Mouse (Mus musculus): Measurements from ENCODE around the gene Tspan9. TPM values are rescaled to one million over a fixed set of nuclear protein-coding genes. Genes with fewer than 3 reads are reported as not detected.

Tspan9 gene
- total RNA-seq, 1 experiment from 2014 or later = 1.7 TPM

- no peak for ATAC-seq (ENCODE audit: extremely low read depth, insufficient number of reproducible peaks, low FRiP score, poor library complexity, severe bottlenecking)
Observed at GRCm38 (mm10) chr6:128053000-128053732, 90.2 kb downstream of the Tspan9 start.

- no peak for ATAC-seq (ENCODE audit: extremely low read depth, insufficient number of reproducible peaks, low FRiP score, poor library complexity, severe bottlenecking)
Observed at GRCm38 (mm10) chr6:128047671-128048070, 95.7 kb downstream of the Tspan9 start.

GRCm38 (mm10) chr6:128047239-128047638 is 96.2 kb downstream of the Tspan9 start:
- ATAC-seq (ENCODE audit: extremely low read depth, insufficient number of reproducible peaks, low FRiP score, poor library complexity, severe bottlenecking) = no peak

- no peak for ATAC-seq (ENCODE audit: extremely low read depth, insufficient number of reproducible peaks, low FRiP score, poor library complexity, severe bottlenecking)
Observed at GRCm38 (mm10) chr6:128046799-128047198, 96.6 kb downstream of the Tspan9 start.

GRCm38 (mm10) chr6:128044691-128045090 is 98.7 kb downstream of the Tspan9 start:
- no peak for ATAC-seq (ENCODE audit: extremely low read depth, insufficient number of reproducible peaks, low FRiP score, poor library complexity, severe bottlenecking)

- no peak for ATAC-seq (ENCODE audit: extremely low read depth, insufficient number of reproducible peaks, low FRiP score, poor library complexity, severe bottlenecking)
Observed at GRCm38 (mm10) chr6:128043486-128043885, 99.9 kb downstream of the Tspan9 start.

GRCm38 (mm10) chr6:128041836-128042235 is 101.6 kb downstream of the Tspan9 start:
- no peak for ATAC-seq (ENCODE audit: extremely low read depth, insufficient number of reproducible peaks, low FRiP score, poor library complexity, severe bottlenecking)

- no peak for ATAC-seq (ENCODE audit: extremely low read depth, insufficient number of reproducible peaks, low FRiP score, poor library complexity, severe bottlenecking)
Observed at GRCm38 (mm10) chr6:128039077-128039766, 104.2 kb downstream of the Tspan9 start.

- no peak for ATAC-seq (ENCODE audit: extremely low read depth, insufficient number of reproducible peaks, low FRiP score, poor library complexity, severe bottlenecking)
Observed at GRCm38 (mm10) chr6:128038568-128038967, 104.8 kb downstream of the Tspan9 start.

- ATAC-seq (ENCODE audit: extremely low read depth, insufficient number of reproducible peaks, low FRiP score, poor library complexity, severe bottlenecking) = no peak
Observed at GRCm38 (mm10) chr6:128036597-128036996, 106.8 kb downstream of the Tspan9 start.

GRCm38 (mm10) chr6:128035930-128036309 is 107.5 kb downstream of the Tspan9 start:
- ATAC-seq (ENCODE audit: extremely low read depth, insufficient number of reproducible peaks, low FRiP score, poor library complexity, severe bottlenecking) = no peak

- no peak for ATAC-seq (ENCODE audit: extremely low read depth, insufficient number of reproducible peaks, low FRiP score, poor library complexity, severe bottlenecking)
Observed at GRCm38 (mm10) chr6:128035250-128035929, 108.0 kb downstream of the Tspan9 start.

- no peak for ATAC-seq (ENCODE audit: extremely low read depth, insufficient number of reproducible peaks, low FRiP score, poor library complexity, severe bottlenecking)
Observed at GRCm38 (mm10) chr6:128034317-128035249, 108.8 kb downstream of the Tspan9 start.

GRCm38 (mm10) chr6:128033868-128034250 is 109.5 kb downstream of the Tspan9 start:
- no peak for ATAC-seq (ENCODE audit: extremely low read depth, insufficient number of reproducible peaks, low FRiP score, poor library complexity, severe bottlenecking)

- no peak for ATAC-seq (ENCODE audit: extremely low read depth, insufficient number of reproducible peaks, low FRiP score, poor library complexity, severe bottlenecking)
Observed at GRCm38 (mm10) chr6:128033172-128033867, 110.1 kb downstream of the Tspan9 start.

- no peak for ATAC-seq (ENCODE audit: extremely low read depth, insufficient number of reproducible peaks, low FRiP score, poor library complexity, severe bottlenecking)
Observed at GRCm38 (mm10) chr6:128032252-128033171, 110.9 kb downstream of the Tspan9 start.

GRCm38 (mm10) chr6:128031584-128031983 is 111.8 kb downstream of the Tspan9 start:
- no peak for ATAC-seq (ENCODE audit: extremely low read depth, insufficient number of reproducible peaks, low FRiP score, poor library complexity, severe bottlenecking)

Measured in neutrophil, adult 5-6 weeks (primary cell).